Mouse (Mus musculus) regulatory T cell (primary cell): Measurements from ENCODE around the gene Pik3ap1.

Experiments
- in situ Hi-C: fragments of 300-600 bp; cut with MboI, MseI; formaldehyde crosslinking; loops from one replicate; pipeline ENCODE4 v1.15.1; 2025; ENCODE audit warnings: high pct_unique_total_duplicates

Pik3ap1 gene

DNA sequence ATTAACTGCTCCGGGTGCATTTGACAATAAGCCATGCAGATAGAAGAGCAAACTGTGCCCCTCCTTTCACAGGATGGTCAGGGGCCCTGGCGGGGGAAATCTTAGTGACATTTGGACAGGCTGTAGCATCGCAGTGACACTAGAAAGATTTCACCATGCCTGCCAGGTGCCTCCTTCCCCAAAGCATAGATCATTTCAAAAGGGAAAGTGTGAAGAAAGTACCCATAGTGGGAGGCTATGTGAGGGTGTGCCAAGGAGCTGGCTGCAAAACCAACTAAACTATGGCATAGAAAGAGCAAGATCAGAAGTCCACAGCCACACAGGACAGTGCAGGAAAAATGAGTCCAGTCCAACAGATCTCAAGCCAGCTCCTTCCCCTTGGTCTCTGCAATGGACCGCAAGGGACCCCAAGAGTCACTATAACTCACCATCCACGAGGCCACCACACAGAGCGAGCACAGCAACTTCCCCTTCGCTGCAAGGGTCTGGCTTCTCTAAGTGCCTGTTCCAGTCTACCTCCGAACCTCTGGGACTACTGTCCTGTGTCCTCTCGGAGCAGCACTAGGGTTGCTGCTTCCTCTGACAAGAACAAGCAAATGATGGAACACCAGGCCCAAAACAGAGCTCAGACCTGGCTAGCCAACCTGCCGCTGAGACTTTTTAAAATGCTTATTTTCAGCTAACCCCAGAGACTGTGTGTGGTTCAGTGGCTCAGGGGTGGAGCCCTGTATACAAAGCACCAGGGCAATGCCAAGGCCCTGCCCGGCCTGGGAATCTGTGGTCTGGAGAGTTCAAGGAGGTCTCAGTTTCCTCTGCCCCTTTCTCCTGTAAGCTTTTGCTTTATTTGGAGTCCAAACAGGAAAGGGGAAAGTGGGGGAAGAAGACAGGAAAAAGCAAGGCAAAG lies 15.1 kb downstream of the Pik3ap1 start:
- in situ Hi-C loops, result loop anchor here (25.0 kb wide), 1 partner anchor 858 kb away; the partner anchor contains the start of gene Sorbs1

GRCm38 (mm10) chr19:41366854-41367517 lies 17.9 kb downstream of the Pik3ap1 start:
- in situ Hi-C loops, result loop anchor here (25.0 kb wide), 1 partner anchor 855 kb away; the partner anchor contains the start of gene Sorbs1

GRCm38 (mm10) chr19:41366192-41366853 lies 18.6 kb downstream of the Pik3ap1 start:
- in situ Hi-C loops, result loop anchor here (25.0 kb wide), 1 partner anchor 854 kb away; the partner anchor contains the start of gene Sorbs1

DNA sequence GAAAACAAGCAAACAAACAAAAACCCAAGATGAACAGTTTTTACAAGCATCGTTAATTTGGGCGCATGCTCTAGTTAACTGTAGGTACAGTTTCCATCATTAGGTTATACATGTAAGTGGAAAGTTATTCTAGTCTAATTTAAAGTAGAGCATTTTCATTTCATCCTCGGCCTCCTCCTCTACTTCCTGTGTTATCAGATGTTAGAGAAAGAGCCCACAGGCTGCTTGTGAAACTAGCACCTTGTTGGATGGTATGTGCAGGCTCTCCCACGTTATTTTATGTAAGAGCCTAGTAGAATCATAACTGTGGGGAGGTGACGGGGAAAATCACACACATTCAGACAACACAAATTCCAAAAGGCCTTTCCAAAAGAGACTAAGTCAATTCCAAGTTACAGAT lies 19.3 kb downstream of the Pik3ap1 start:
- in situ Hi-C loops, result loop anchor here (25.0 kb wide), 1 partner anchor 853 kb away; the partner anchor contains the start of gene Sorbs1

DNA sequence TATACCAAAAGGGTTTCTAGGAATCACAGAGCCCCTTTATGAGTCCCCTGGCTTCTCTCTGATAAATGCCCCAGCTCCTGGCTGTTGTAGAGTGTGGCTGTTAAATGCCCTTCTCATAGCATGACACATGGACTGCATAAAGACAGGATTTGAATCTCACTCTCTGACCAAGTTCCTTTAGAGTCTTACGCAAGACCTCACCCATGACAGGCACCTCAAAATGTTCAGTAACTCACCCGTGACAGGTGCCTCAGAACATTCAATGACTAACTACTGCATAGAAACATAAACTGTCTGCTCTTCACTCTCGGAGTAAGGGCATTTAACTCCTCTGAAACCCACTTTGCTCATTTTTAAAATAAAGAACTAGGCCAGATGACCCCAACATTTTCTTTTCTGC lies 20.4 kb downstream of the Pik3ap1 start:
- in situ Hi-C loops, result loop anchor here (25.0 kb wide), 1 partner anchor 852 kb away; the partner anchor contains the start of gene Sorbs1

- in situ Hi-C loops, result loop anchor here (25.0 kb wide), 1 partner anchor 851 kb away; the partner anchor contains the start of gene Sorbs1
Observed at GRCm38 (mm10) chr19:41362963-41363362, 21.9 kb downstream of the Pik3ap1 start.

DNA sequence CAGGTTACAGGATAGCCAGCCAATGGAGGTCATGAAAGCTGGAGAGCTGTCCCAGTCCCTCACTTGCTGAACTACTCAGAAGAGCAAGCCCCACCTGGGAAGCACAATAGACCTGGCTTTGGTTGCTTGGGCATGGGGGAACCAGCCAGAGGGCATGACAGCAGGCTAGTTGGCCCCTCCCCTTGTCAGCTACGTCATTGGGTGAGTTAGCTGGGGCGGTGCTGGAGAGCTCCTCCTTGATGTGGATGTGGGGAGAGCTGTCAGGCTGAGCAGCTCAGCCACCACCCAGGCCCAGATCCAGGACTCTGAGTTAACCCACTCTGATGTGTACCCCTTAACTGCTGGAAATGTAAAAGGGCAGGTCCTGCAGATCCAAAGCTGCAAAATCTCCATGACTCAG lies 24.4 kb downstream of the Pik3ap1 start:
- in situ Hi-C loops, result loop anchor here (25.0 kb wide), 1 partner anchor 848 kb away; the partner anchor contains the start of gene Sorbs1

DNA sequence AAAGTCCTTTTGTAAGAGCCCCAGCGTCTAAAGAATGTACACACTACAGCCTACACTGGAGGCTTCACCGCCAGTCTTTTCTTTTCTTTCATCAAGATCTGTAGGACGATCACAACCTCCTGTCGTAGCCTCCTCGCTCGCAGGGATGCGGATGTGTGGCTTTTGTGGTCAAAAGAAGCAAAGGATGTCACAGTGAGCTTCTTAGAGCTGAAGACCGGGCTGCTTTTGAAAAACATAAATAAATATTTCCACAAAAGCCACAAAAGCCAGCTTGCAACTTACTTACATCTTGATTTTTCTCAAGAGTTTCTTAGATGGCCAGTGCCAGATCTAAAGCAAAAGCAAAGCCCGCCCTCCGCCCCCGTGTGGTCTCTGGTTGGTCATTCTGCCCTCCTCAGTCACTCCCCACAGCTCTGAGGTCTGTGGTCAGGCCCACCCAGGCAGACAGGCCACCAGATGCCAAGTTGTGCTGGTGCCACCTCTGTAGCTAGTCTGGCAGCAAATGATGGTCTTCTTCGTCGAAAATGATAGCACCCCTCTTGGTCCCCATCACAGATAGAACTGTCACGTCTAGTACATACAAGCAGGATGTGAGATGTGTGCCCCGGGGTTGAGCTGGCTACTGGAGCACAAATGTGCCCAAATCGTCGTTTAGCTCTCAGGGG lies 30.5 kb downstream of the Pik3ap1 start:
- in situ Hi-C loops, result loop anchor here (5.0 to 25.0 kb wide), 2 partner anchors 37 to 842 kb away; partner anchors contain the start of gene Sorbs1

DNA sequence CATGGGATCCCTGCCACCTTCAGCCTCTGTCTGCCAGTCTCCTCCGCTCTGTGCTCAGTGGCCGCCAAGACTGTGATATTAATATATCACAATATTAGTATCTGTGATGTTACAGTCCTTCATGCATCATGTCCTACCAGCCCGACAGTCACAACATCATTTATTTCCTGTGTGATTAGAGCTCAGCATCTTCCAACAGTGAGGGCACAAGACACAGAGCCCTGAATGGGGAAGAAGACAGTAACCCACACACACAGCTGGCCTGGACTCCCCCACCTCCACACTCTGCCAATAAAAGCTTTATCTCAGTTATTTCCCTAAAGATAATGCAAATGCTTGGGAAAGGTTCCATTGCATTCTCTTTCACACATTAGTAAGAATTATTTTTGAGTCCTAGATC lies 35.3 kb downstream of the Pik3ap1 start:
- in situ Hi-C loops, result loop anchor here (5.0 to 25.0 kb wide), 2 partner anchors 32 to 837 kb away; partner anchors contain the start of gene Sorbs1

DNA sequence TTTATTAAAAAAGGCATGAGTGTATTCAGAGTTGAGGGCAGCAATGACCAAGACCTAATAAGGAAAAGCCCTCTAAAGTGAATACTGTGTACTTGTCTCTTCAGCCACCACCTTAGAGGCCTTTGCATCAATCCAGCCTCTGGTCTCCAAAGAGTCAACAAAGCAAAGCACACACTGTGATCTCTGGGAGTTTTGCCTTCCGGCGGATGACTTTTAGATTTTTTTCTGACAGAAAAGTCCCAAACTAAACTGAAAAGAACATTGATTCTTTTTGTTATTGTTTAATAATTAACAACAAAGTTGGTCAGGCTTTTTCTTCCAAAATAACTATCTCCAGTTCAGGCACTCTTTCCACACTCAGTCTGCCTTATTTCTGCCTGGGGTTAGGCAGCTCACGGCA lies 36.7 kb downstream of the Pik3ap1 start:
- in situ Hi-C loops, result no loop called here

- in situ Hi-C loops, result no loop called here
Observed at GRCm38 (mm10) chr19:41347326-41347725, 37.6 kb downstream of the Pik3ap1 start.

- in situ Hi-C loops, result no loop called here
Observed at GRCm38 (mm10) chr19:41346099-41346850, 38.6 kb downstream of the Pik3ap1 start.

- in situ Hi-C loops, result no loop called here
Observed at GRCm38 (mm10) chr19:41345028-41345741, 39.7 kb downstream of the Pik3ap1 start.

DNA sequence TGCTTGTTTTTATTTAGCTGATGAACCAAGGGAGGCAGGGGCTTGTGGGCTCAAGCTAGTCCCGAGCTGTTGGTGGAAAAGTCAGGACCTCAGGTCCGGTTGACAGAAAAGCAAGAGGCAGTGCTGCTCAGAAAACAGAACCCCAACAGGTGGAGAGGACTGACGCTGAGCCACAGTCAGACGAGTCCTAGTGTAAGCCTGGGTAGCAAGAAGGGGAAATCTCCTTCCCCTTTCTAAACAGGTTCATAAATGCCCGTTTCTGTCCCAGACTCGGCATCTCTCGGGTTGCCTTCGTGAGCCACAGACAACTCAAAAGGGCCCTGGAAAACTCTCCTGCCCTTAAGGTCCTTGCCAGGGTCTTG lies 40.3 kb downstream of the Pik3ap1 start:
- in situ Hi-C loops, result no loop called here

GRCm38 (mm10) chr19:41342592-41343090 lies 42.3 kb downstream of the Pik3ap1 start:
- in situ Hi-C loops, result no loop called here

GRCm38 (mm10) chr19:41341677-41342076 lies 43.2 kb downstream of the Pik3ap1 start:
- in situ Hi-C loops, result no loop called here

- in situ Hi-C loops, result no loop called here
Observed at GRCm38 (mm10) chr19:41339020-41339836, 45.7 kb downstream of the Pik3ap1 start.

- in situ Hi-C loops, result no loop called here
Observed at GRCm38 (mm10) chr19:41338379-41338778, 46.5 kb downstream of the Pik3ap1 start.

DNA sequence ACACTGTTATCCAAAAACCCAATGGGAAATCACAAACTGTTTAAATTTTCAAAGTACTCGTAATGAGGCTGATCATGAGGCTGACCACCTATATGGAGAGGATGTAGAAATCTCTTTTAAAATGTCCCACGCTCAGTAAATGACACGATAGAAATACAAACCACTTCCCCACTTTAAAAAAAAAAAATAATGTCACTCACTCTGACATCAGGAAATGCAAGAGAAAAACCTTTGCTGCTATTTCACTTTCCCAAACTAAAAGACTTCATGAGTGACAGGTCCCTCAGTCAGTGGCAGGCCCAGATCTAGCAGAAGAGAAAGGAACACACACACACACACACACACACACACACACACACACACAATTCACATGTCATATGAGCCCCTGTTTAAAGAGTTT lies 49.2 kb downstream of the Pik3ap1 start:
- in situ Hi-C loops, result no loop called here
